Mouse (Mus musculus): ENCODE data around the gene B830017H08Rik. TPM values are rescaled to one million over a fixed set of nuclear protein-coding genes. Genes with fewer than 3 reads are reported as not detected.

The B830017H08Rik gene
- total RNA-seq, 1 experiment from 2014 or later = not detected

DNA sequence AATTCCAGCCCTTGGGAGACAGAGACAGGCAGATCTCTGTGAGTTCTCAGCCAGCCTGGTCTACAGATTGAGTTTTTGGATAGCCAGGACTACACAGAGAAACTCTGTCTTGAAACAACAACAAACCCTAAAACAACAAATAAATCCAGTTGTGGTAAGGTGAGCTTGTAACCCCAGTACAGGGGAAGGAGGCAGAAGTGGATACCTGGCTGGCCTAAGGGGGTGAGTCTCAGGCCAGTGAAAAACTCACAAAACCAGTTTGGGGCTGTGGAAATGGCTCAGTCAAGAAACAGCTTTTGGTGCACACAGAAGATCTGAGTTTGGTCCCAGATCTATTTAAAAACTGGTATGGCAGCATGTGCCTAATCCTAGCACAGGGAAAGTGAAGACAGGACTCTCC, 49.3 kb downstream of the B830017H08Rik start:
- ATAC-seq (replicated peaks in 1 of 2; ENCODE audit: insufficient read depth in 1 of 2, low FRiP score in 2 of 2, low TSS enrichment in 1 of 2, low read depth in 1 of 2, poor library complexity in 2 of 2, severe bottlenecking in 2 of 2) = no peak

DNA sequence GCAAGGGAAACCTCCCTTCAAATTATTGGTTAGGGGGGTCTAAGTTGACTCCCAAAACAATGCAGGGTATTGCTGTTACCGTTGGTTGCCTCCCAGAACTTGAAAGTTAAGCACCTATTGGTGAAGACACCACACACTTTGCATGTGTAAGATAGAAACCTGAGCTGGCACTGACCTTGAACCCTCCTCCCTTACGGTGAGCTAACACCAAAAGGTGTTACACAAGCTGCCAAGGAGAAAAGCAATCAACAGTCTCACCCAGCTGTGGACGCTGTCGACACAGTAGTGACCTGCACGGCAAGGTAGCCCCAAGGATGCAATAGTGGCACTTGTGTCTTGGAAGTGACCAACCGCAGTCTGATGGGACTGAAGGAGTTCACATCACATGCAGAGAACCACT, 51.2 kb downstream of the B830017H08Rik start:
- ATAC-seq (replicated peaks in 1 of 2; ENCODE audit: insufficient read depth in 1 of 2, low FRiP score in 2 of 2, low TSS enrichment in 1 of 2, low read depth in 1 of 2, poor library complexity in 2 of 2, severe bottlenecking in 2 of 2) = no peak

Other genes with a start within 250 kb of the B830017H08Rik start
- 9.2 and 9.7 TPM in 2 replicates for gene Slc7a4, start 249.9 kb upstream of the B830017H08Rik start, total RNA-seq (2017)
- gene Smpd4, start 213.8 kb upstream of the B830017H08Rik start, total RNA-seq (2017) = 32.3 and 45.2 TPM in 2 replicates
- gene Ccdc74a, start 186.7 kb upstream of the B830017H08Rik start, total RNA-seq (2017) = not detected in 2 replicates
- 27.4 and 31.3 TPM in 2 replicates for gene Med15, start 100.2 kb upstream of the B830017H08Rik start, total RNA-seq (2017)
- gene Klhl22, start 73.5 kb upstream of the B830017H08Rik start, total RNA-seq (2017) = 16.0 and 23.1 TPM in 2 replicates
- not detected in 2 replicates for gene Scarf2, start 35.8 kb upstream of the B830017H08Rik start, total RNA-seq (2017)
- 1.2 TPM in 1 of 2 replicates, not detected in the other for gene Car15, start 5.2 kb downstream of the B830017H08Rik start, total RNA-seq (2017)
- 0.25 TPM in 1 of 2 replicates, not detected in the other for gene Gm20518, start 58.5 kb downstream of the B830017H08Rik start, total RNA-seq (2017)
- 0.05 TPM in 1 of 2 replicates, not detected in the other for gene Tssk1, start 61.1 kb downstream of the B830017H08Rik start, total RNA-seq (2017)
- 50.9 and 62.7 TPM in 2 replicates for gene Dgcr2, start 65.4 kb downstream of the B830017H08Rik start, total RNA-seq (2017)
- not detected in 2 replicates for gene Tssk2, start 65.5 kb downstream of the B830017H08Rik start, total RNA-seq (2017)
- 31.2 and 35.3 TPM in 2 replicates for gene Ess2, start 78.2 kb downstream of the B830017H08Rik start, total RNA-seq (2017)
- not detected in 2 replicates for gene Gsc2, start 81.9 kb downstream of the B830017H08Rik start, total RNA-seq (2017)
- 56.3 and 59.6 TPM in 2 replicates for gene Slc25a1, start 95.1 kb downstream of the B830017H08Rik start, total RNA-seq (2017)
- 2.0 TPM in 1 of 2 replicates, not detected in the other for gene Vpreb2, start 147.3 kb downstream of the B830017H08Rik start, total RNA-seq (2017)
- 19.6 and 29.7 TPM in 2 replicates for gene Dgcr6, start 219.7 kb downstream of the B830017H08Rik start, total RNA-seq (2017)